10 mouse cellular contexts compared by ENCODE assay signal in genomic region chr4:107819990-107820719, GRCm38 (mm10). TPM values are rescaled to one million over a fixed set of nuclear protein-coding genes. Genes with fewer than 3 reads are reported as not detected.
DNase-seq lines count a peak whose midpoint lies in the region; ATAC-seq lines count a peak whose summit lies in the region.
"Had no signal": no experiment of that assay in that cellular context is flagged by ENCODE, and none has a peak within 500 bp of the region (broad histone marks: within the 10 kb centered on the region; RNA-seq: fewer than 3 reads in every experiment).

No protein-coding gene starts in this region.

- H3K4me1 ChIP-seq in heart, embryonic 10.5 days = peaks cover 46% of the 10 kb centered on the region
- peaks cover 35% of the 10 kb centered on the region for H3K4me1 ChIP-seq in heart, embryonic 12.5 days (replicated peaks)
- H3K4me1 ChIP-seq in forebrain, embryonic 10.5 days = peaks cover 77% of the 10 kb centered on the region
- peaks cover 40% of the 10 kb centered on the region for H3K4me1 ChIP-seq in limb, embryonic 10.5 days

- H3K9ac ChIP-seq in heart, embryonic 12.5 days = no peak overlapping the region
- H3K9ac ChIP-seq: embryonic facial prominence, embryonic 12.5 days; liver, embryonic 15.5 days had no signal

- ATAC-seq in heart, embryonic 12.5 days (ENCODE audit: insufficient number of reproducible peaks, low FRiP score) = no peak

- H3K36me3 ChIP-seq in heart, embryonic 10.5 days = 0 out of 2 replicates have a peak, but pooled peaks cover under 1% of the 10 kb centered on the region
- H3K36me3 ChIP-seq in heart, embryonic 12.5 days = no peaks in the 10 kb centered on the region
- H3K36me3 ChIP-seq in forebrain, embryonic 10.5 days (replicated peaks) = peaks cover 45% of the 10 kb centered on the region
- 0 out of 2 replicates have a peak, but pooled peaks cover under 1% of the 10 kb centered on the region for H3K36me3 ChIP-seq in limb, embryonic 10.5 days
- H3K36me3 ChIP-seq: embryonic facial prominence, embryonic 12.5 days; liver, embryonic 15.5 days had no signal

- no peak overlapping the region for H3K4me3 ChIP-seq in heart, embryonic 10.5 days
- H3K4me3 ChIP-seq in heart, embryonic 12.5 days = no peak overlapping the region
- H3K4me3 ChIP-seq in forebrain, embryonic 10.5 days = no peak overlapping the region
- no peak overlapping the region for H3K4me3 ChIP-seq in limb, embryonic 10.5 days
- H3K4me3 ChIP-seq: embryonic facial prominence, embryonic 12.5 days; liver, embryonic 15.5 days had no signal

- 68% methylated on average over 16 of the region's 16 CpGs for WGBS in heart, embryonic 10.5 days
- WGBS in heart, embryonic 12.5 days = 72% methylated on average over 16 of the region's 16 CpGs
- WGBS in forebrain, embryonic 10.5 days = 85% methylated on average over 16 of the region's 16 CpGs
- 75% methylated on average over 16 of the region's 16 CpGs for WGBS in limb, embryonic 10.5 days

- 0 out of 2 replicates have a peak overlapping the region, but pooled peaks have one; percentile 6 for H3K27ac ChIP-seq in heart, embryonic 10.5 days
- H3K27ac ChIP-seq in heart, embryonic 12.5 days (ENCODE audit: poor library complexity, severe bottlenecking) = no peak overlapping the region
- peak overlapping the region; percentile 68; the same call in 1 of the 2 replicates for H3K27ac ChIP-seq in forebrain, embryonic 10.5 days
- H3K27ac ChIP-seq in limb, embryonic 10.5 days = peak overlapping the region; percentile 38
- H3K27ac ChIP-seq: embryonic facial prominence, embryonic 12.5 days; liver, embryonic 15.5 days had no signal

- peaks cover 37% of the 10 kb centered on the region for H3K27me3 ChIP-seq in heart, embryonic 10.5 days (ENCODE audit: insufficient read depth, poor library complexity, severe bottlenecking)
- peaks cover 34% of the 10 kb centered on the region for H3K27me3 ChIP-seq in heart, embryonic 12.5 days (replicated peaks)
- no peaks in the 10 kb centered on the region for H3K27me3 ChIP-seq in forebrain, embryonic 10.5 days (ENCODE audit: poor library complexity, severe bottlenecking)
- no peaks in the 10 kb centered on the region for H3K27me3 ChIP-seq in limb, embryonic 10.5 days (ENCODE audit: low read depth, poor library complexity, severe bottlenecking)
- H3K27me3 ChIP-seq: embryonic facial prominence, embryonic 12.5 days; liver, embryonic 15.5 days had no signal

- no peaks in the 10 kb centered on the region for H3K9me3 ChIP-seq in heart, embryonic 10.5 days
- H3K9me3 ChIP-seq in heart, embryonic 12.5 days (replicated peaks) = no peaks in the 10 kb centered on the region
- no peaks in the 10 kb centered on the region for H3K9me3 ChIP-seq in forebrain, embryonic 10.5 days
- H3K9me3 ChIP-seq in limb, embryonic 10.5 days (replicated peaks) = no peaks in the 10 kb centered on the region
- H3K9me3 ChIP-seq: embryonic facial prominence, embryonic 12.5 days; liver, embryonic 15.5 days had no signal

- DNase-seq in heart, embryonic 10.5 days (ENCODE audit: low spot score) = no peak
- DNase-seq in CD4-positive, CD25-positive, alpha-beta regulatory T cell, adult 2 months (ENCODE audit: low read depth, low spot score) = peak; percentile 37
- no peak for DNase-seq in forebrain, embryonic 10.5 days (ENCODE audit: extremely low spot score, low spot score)
- no peak for DNase-seq in limb, embryonic 10.5 days (ENCODE audit: low spot score)
- DNase-seq in ovary, adult 18-20 months (ENCODE audit: low spot score) = no peak
- DNase-seq in adrenal gland, adult 8-10 months = no peak
- no peak for DNase-seq in ovary, postnatal 36 days (ENCODE audit: low spot score)

- no peak overlapping the region for H3K4me2 ChIP-seq in heart, embryonic 12.5 days
- H3K4me2 ChIP-seq: embryonic facial prominence, embryonic 12.5 days; liver, embryonic 15.5 days had no signal

RNA-seq across cellular contexts. Expression of gene Lrp8, which starts 18.1 kb away (rescaled TPM):
- 1.8 and 2.6 TPM in 2 replicates for polyA plus RNA-seq in heart, embryonic 10.5 days (2016; fragmentation: Nextera tagmentation; extraction: Ambion mirVana)
- 1.9 and 2.4 TPM in 2 replicates for polyA plus RNA-seq in heart, embryonic 12.5 days (2016; fragmentation: Nextera tagmentation; extraction: Ambion mirVana)
- polyA plus RNA-seq in forebrain, embryonic 10.5 days (2016; fragmentation: Nextera tagmentation; extraction: Ambion mirVana) = 11.2 and 11.3 TPM in 2 replicates
- polyA plus RNA-seq in limb, embryonic 10.5 days (2016; fragmentation: Nextera tagmentation; extraction: Ambion mirVana) = 7.3 and 7.9 TPM in 2 replicates
- total RNA-seq in adrenal gland, adult 8-10 months (2022) = 10 to 100 TPM in 1 of 4 experiments, 1 to 10 TPM in 3; 7.2 to 12.5 (median 8.8) TPM

RNA-seq across cellular contexts. Expression of gene Magoh, which starts 59.4 kb away (rescaled TPM):
- 117 and 160 TPM in 2 replicates for polyA plus RNA-seq in heart, embryonic 10.5 days (2016; fragmentation: Nextera tagmentation; extraction: Ambion mirVana)
- polyA plus RNA-seq in heart, embryonic 12.5 days (2016; fragmentation: Nextera tagmentation; extraction: Ambion mirVana) = 106 and 114 TPM in 2 replicates
- 245 and 247 TPM in 2 replicates for polyA plus RNA-seq in forebrain, embryonic 10.5 days (2016; fragmentation: Nextera tagmentation; extraction: Ambion mirVana)
- 242 and 271 TPM in 2 replicates for polyA plus RNA-seq in limb, embryonic 10.5 days (2016; fragmentation: Nextera tagmentation; extraction: Ambion mirVana)
- total RNA-seq in adrenal gland, adult 8-10 months (2022) = 10 to 100 TPM; 61.8 to 73.5 (median 71.9) TPM
